Mouse (Mus musculus) neural tube, embryonic 12.5 days (tissue): ENCODE data around the gene Akr1b8. TPM values are rescaled to one million over a fixed set of nuclear protein-coding genes. Genes with fewer than 3 reads are reported as not detected.

ENCODE experiments used
- ATAC-seq: fragments of 200-750 bp; cut with Nextera tagmentation; 2 replicates; pipeline ENCODE4 v1.8.0; 2017; ENCODE audit warnings: low read depth, mild to moderate bottlenecking, moderate TSS enrichment, moderate library complexity; ENCODE audit not compliant: low FRiP score
- H3K27ac ChIP-seq: fragments of 300-500 bp; sonication (generic); 2 replicates; pipeline ENCODE4 v1.5.1; 2016
- H3K27me3 ChIP-seq: fragments of 300-500 bp; sonication (generic); replicated peaks from 2 replicates; pipeline ENCODE4 v1.6.1; 2016; ENCODE audit warnings: mild to moderate bottlenecking
- H3K36me3 ChIP-seq: fragments of 300-500 bp; sonication (generic); 2 replicates; pipeline ENCODE4 v1.6.1; 2016; ENCODE audit warnings: mild to moderate bottlenecking
- H3K4me1 ChIP-seq: fragments of 300-500 bp; sonication (generic); 2 replicates; pipeline ENCODE4 v1.6.1; 2016
- H3K4me2 ChIP-seq: fragments of 300-500 bp; sonication (generic); replicated peaks from 2 replicates; pipeline ENCODE4 v1.6.1; 2016; ENCODE audit warnings: mild to moderate bottlenecking
- H3K4me3 ChIP-seq: fragments of 300-500 bp; sonication (generic); 2 replicates; pipeline ENCODE4 v1.5.1; 2016
- H3K9ac ChIP-seq: fragments of 300-500 bp; sonication (generic); 2 replicates; pipeline ENCODE4 v1.6.1; 2016; ENCODE audit warnings: mild to moderate bottlenecking
- H3K9me3 ChIP-seq: fragments of 300-500 bp; sonication (generic); 2 replicates; pipeline ENCODE4 v1.6.1; 2016; ENCODE audit warnings: mild to moderate bottlenecking
- WGBS: fragments of 180-500 bp; shearing (Covaris S2); methylation state at CpG from one replicate; pipeline ENCODE4 v1.1.7; 2016; 5-methylcytosine and 5-hydroxymethylcytosine counted together
- polyA plus RNA-seq: library from polyadenylated mRNA; unstranded; fragments of >200 nt; fragmentation: Nextera tagmentation; extraction: Ambion mirVana; gene quantifications from 2 replicates; pipeline ENCODE4 v1.2.1, GENCODE M21; 2016

Akr1b8 gene
- polyA plus RNA-seq, 1 experiment from 2014 or later: 20.2 TPM

GRCm38 (mm10) chr6:34416521-34416920 lies 62.6 kb downstream of the Akr1b8 start:
- Histone ChIP-seq H3K27me3 (no peaks in the 10 kb centered on the region), H3K27ac (no peak overlapping the region), H3K36me3 (no peaks in the 10 kb centered on the region), H3K4me2 (no peak overlapping the region), H3K9me3 (no peaks in the 10 kb centered on the region), H3K4me3 (no peak overlapping the region), H3K4me1 (no peaks in the 10 kb centered on the region), H3K9ac (no peak overlapping the region)
- no peak for ATAC-seq
- 100% methylated on average over 2 of the region's 2 CpGs for WGBS

Other genes with a start within 250 kb of the Akr1b8 start
- gene Slc35b4, start 177.0 kb upstream of the Akr1b8 start, polyA plus RNA-seq: 37.8 and 39.9 TPM in 2 replicates
- 132 and 141 TPM in 2 replicates for gene Akr1b3, start 36.6 kb upstream of the Akr1b8 start, polyA plus RNA-seq
- gene Akr1b10, start 30.1 kb downstream of the Akr1b8 start, polyA plus RNA-seq: 10.0 and 12.3 TPM in 2 replicates
- gene Akr1b7, start 58.2 kb downstream of the Akr1b8 start, polyA plus RNA-seq: not detected in 2 replicates
- 62.0 and 67.4 TPM in 2 replicates for gene Bpgm, start 122.1 kb downstream of the Akr1b8 start, polyA plus RNA-seq
- gene Cald1, start 244.4 kb downstream of the Akr1b8 start, polyA plus RNA-seq: 90.0 and 112 TPM in 2 replicates